Mouse (Mus musculus) midbrain, embryonic 14.5 days (tissue): ENCODE data around the gene Tfcp2. TPM values are rescaled to one million over a fixed set of nuclear protein-coding genes. Genes with fewer than 3 reads are reported as not detected.

Experiments
- ATAC-seq: fragments of 200-750 bp; cut with Nextera tagmentation; 2 replicates; pipeline ENCODE4 v1.8.0; 2017; ENCODE audit warnings: moderate number of reproducible peaks, moderate library complexity; ENCODE audit not compliant: low FRiP score, low TSS enrichment
- DNase-seq: peaks from one replicate; pipeline ENCODE4 v3.0.0-alpha.2; 2015
- H3K27ac ChIP-seq: fragments of 300-500 bp; sonication (generic); replicated peaks from 2 replicates; pipeline ENCODE4 v1.5.1; 2014; ENCODE audit warnings: mild to moderate bottlenecking, low read depth, low read length, moderate library complexity
- H3K27me3 ChIP-seq: fragments of 300-500 bp; sonication (generic); 2 replicates; pipeline ENCODE4 v1.6.1; 2014; ENCODE audit warnings: low read length, control low read depth, mixed read lengths; ENCODE audit not compliant: control insufficient read depth, insufficient read depth
- H3K36me3 ChIP-seq: fragments of 300-500 bp; sonication (generic); 2 replicates; pipeline ENCODE4 v1.6.1; 2014; ENCODE audit warnings: low read length, control low read depth; ENCODE audit not compliant: control insufficient read depth, insufficient read depth
- H3K4me1 ChIP-seq: fragments of 300-500 bp; sonication (generic); 2 replicates; pipeline ENCODE4 v1.6.1; 2014; ENCODE audit warnings: mild to moderate bottlenecking, antibody characterized with exemption, low read length, control low read depth; ENCODE audit not compliant: control insufficient read depth, insufficient read depth
- H3K4me2 ChIP-seq: fragments of 300-500 bp; sonication (generic); 2 replicates; pipeline ENCODE4 v1.6.1; 2014; ENCODE audit warnings: mild to moderate bottlenecking, low read length, moderate library complexity
- H3K4me3 ChIP-seq: fragments of 300-500 bp; sonication (generic); replicated peaks from 2 replicates; pipeline ENCODE4 v1.5.1; 2014; ENCODE audit warnings: low read depth, low read length
- H3K9ac ChIP-seq: fragments of 300-500 bp; sonication (generic); replicated peaks from 2 replicates; pipeline ENCODE4 v1.6.1; 2014; ENCODE audit warnings: mild to moderate bottlenecking, low read length, moderate library complexity
- H3K9me3 ChIP-seq: fragments of 300-500 bp; sonication (generic); 2 replicates; pipeline ENCODE4 v1.6.1; 2016; ENCODE audit warnings: low read length, control low read depth, mixed read lengths; ENCODE audit not compliant: control insufficient read depth
- WGBS: fragments of 180-500 bp; shearing (Covaris S2); extraction: QIAGEN DNeasy Blood & Tissue Kit; methylation state at CpG from one replicate; pipeline ENCODE4 v1.1.7; 2014; 5-methylcytosine and 5-hydroxymethylcytosine counted together
- polyA plus RNA-seq: library from polyadenylated mRNA; unstranded; fragments of >200 nt; fragmentation: Nextera tagmentation; extraction: Ambion mirVana; gene quantifications from 2 replicates; pipeline ENCODE4 v1.2.1, GENCODE M21; 2014

Tfcp2 gene
- polyA plus RNA-seq, 1 experiment from 2014 or later: 35.8 TPM

- no peak overlapping the region for H3K4me2 ChIP-seq
- H3K9me3 ChIP-seq: no peaks in the 10 kb centered on the region
- 93% methylated on average over 2 of the region's 2 CpGs for WGBS
- H3K27ac ChIP-seq: no peak overlapping the region
- peaks cover 71% of the 10 kb centered on the region for H3K36me3 ChIP-seq
- no peak for DNase-seq
- ATAC-seq: no peak
- H3K4me3 ChIP-seq: no peak overlapping the region
- H3K9ac ChIP-seq: no peak overlapping the region
- no peaks in the 10 kb centered on the region for H3K27me3 ChIP-seq
- peaks cover 15% of the 10 kb centered on the region for H3K4me1 ChIP-seq
Measured at GRCm38 (mm10) chr15:100487050-100487449, 64.8 kb downstream of the Tfcp2 start.

GRCm38 (mm10) chr15:100486450-100486849, 65.4 kb downstream of the Tfcp2 start:
- Histone ChIP-seq H3K27me3 (no peaks in the 10 kb centered on the region), H3K4me1 (peaks cover 9% of the 10 kb centered on the region), H3K4me2 (no peak overlapping the region), H3K9ac (no peak overlapping the region), H3K9me3 (no peaks in the 10 kb centered on the region), H3K36me3 (peaks cover 77% of the 10 kb centered on the region), H3K4me3 (no peak overlapping the region), H3K27ac (no peak overlapping the region)
- DNase-seq (no peak), ATAC-seq (no peak)
- 12% methylated on average over 7 of the region's 7 CpGs for WGBS

- Histone ChIP-seq H3K27me3 (no peaks in the 10 kb centered on the region), H3K27ac (no peak overlapping the region), H3K4me1 (peaks cover under 1% of the 10 kb centered on the region; the same call in 1 of the 2 replicates), H3K4me3 (no peak overlapping the region), H3K9me3 (no peaks in the 10 kb centered on the region), H3K36me3 (peaks cover 86% of the 10 kb centered on the region), H3K4me2 (no peak overlapping the region), H3K9ac (no peak overlapping the region)
- WGBS: 87% methylated on average over 3 of the region's 3 CpGs
- no peak for ATAC-seq
- no peak for DNase-seq
Measured at GRCm38 (mm10) chr15:100485576-100485975, 66.2 kb downstream of the Tfcp2 start.

- Histone ChIP-seq H3K27me3 (no peaks in the 10 kb centered on the region), H3K4me3 (no peak overlapping the region), H3K9me3 (no peaks in the 10 kb centered on the region), H3K4me2 (no peak overlapping the region), H3K36me3 (peaks cover 95% of the 10 kb centered on the region), H3K9ac (no peak overlapping the region), H3K4me1 (no peaks in the 10 kb centered on the region), H3K27ac (no peak overlapping the region)
- WGBS: 89% methylated on average over 4 of the region's 4 CpGs
- ATAC-seq (no peak), DNase-seq (no peak)
Measured at GRCm38 (mm10) chr15:100478925-100479324, 72.9 kb downstream of the Tfcp2 start.

GRCm38 (mm10) chr15:100478351-100478750, 73.5 kb downstream of the Tfcp2 start:
- 88% methylated on average over 10 of the region's 10 CpGs for WGBS
- no peak overlapping the region for H3K9ac ChIP-seq
- H3K27me3 ChIP-seq: no peaks in the 10 kb centered on the region
- H3K4me2 ChIP-seq: no peak overlapping the region
- ATAC-seq: no peak
- no peak overlapping the region for H3K27ac ChIP-seq
- H3K36me3 ChIP-seq: peaks cover 95% of the 10 kb centered on the region
- no peaks in the 10 kb centered on the region for H3K4me1 ChIP-seq
- no peak overlapping the region for H3K4me3 ChIP-seq
- H3K9me3 ChIP-seq: no peaks in the 10 kb centered on the region
- no peak for DNase-seq

- H3K9me3 ChIP-seq: no peaks in the 10 kb centered on the region
- peaks cover 66% of the 10 kb centered on the region for H3K36me3 ChIP-seq
- DNase-seq (no peak), ATAC-seq (no peak)
- H3K4me3 ChIP-seq: no peak overlapping the region
- H3K9ac ChIP-seq: no peak overlapping the region
- 85% methylated on average over 7 of the region's 7 CpGs for WGBS
- H3K27me3 ChIP-seq: no peaks in the 10 kb centered on the region
- no peak overlapping the region for H3K4me2 ChIP-seq
- H3K27ac ChIP-seq: no peak overlapping the region
- H3K4me1 ChIP-seq: peaks cover 10% of the 10 kb centered on the region
Measured at GRCm38 (mm10) chr15:100473926-100474503, 77.8 kb downstream of the Tfcp2 start.

- H3K27ac ChIP-seq: no peak overlapping the region
- no peaks in the 10 kb centered on the region for H3K9me3 ChIP-seq
- H3K4me3 ChIP-seq: peak overlapping the region; percentile 83
- peak overlapping the region; percentile 86; the same call in 1 of the 2 replicates for H3K9ac ChIP-seq
- H3K36me3 ChIP-seq: peaks cover 27% of the 10 kb centered on the region
- peaks cover 20% of the 10 kb centered on the region for H3K4me1 ChIP-seq
- DNase-seq (no peak), ATAC-seq (no peak)
- peak overlapping the region; percentile 89 for H3K4me2 ChIP-seq
- 63% methylated on average over 10 of the region's 10 CpGs for WGBS
- no peaks in the 10 kb centered on the region for H3K27me3 ChIP-seq
Measured at GRCm38 (mm10) chr15:100470037-100470436, 81.8 kb downstream of the Tfcp2 start.

- Histone ChIP-seq H3K9ac (peak overlapping the region; percentile 86), H3K9me3 (no peaks in the 10 kb centered on the region), H3K36me3 (peaks cover 20% of the 10 kb centered on the region), H3K4me2 (peak overlapping the region; percentile 89), H3K27ac (peak overlapping the region; percentile 85), H3K4me3 (peak overlapping the region; percentile 83), H3K4me1 (peaks cover 20% of the 10 kb centered on the region), H3K27me3 (no peaks in the 10 kb centered on the region)
- no peak for DNase-seq
- WGBS: 0% methylated on average over 19 of the region's 19 CpGs
- ATAC-seq: peak; percentile 22; the same call in 1 of the 2 replicates
Measured at GRCm38 (mm10) chr15:100469189-100469545, 82.6 kb downstream of the Tfcp2 start.
